Mouse (Mus musculus) liver, adult 2 months (tissue): ENCODE data around the gene Prss33. TPM values are rescaled to one million over a fixed set of nuclear protein-coding genes. Genes with fewer than 3 reads are reported as not detected.
"Not testable (repeated sequence)": the region's sequence is repeated elsewhere in the genome, so short reads cannot be mapped to it uniquely, and the experiment has no call there.

Experiments
- DNase-seq: peaks from one replicate; pipeline ENCODE4 v3.0.0-alpha.2; 2011; ENCODE audit warnings: low read depth, low spot score; ENCODE audit errors: extremely low read depth
- H3K27ac ChIP-seq: fragments of 200-500 bp; replicated peaks from 2 replicates; pipeline ENCODE4 v1.5.1; 2012; ENCODE audit warnings: low read depth, mild to moderate bottlenecking, control low read depth, inconsistent platforms, low read length; ENCODE audit not compliant: insufficient read depth
- H3K27me3 ChIP-seq: fragments of 200-500 bp; 2 replicates; pipeline ENCODE4 v1.6.1; 2012; ENCODE audit warnings: mild to moderate bottlenecking, moderate library complexity, low read length, inconsistent platforms; ENCODE audit not compliant: control insufficient read depth, insufficient read depth
- H3K36me3 ChIP-seq: fragments of 200-500 bp; 2 replicates; pipeline ENCODE4 v1.6.1; 2012; ENCODE audit warnings: low read length, inconsistent platforms; ENCODE audit not compliant: control insufficient read depth, insufficient read depth
- H3K4me1 ChIP-seq: fragments of 200-500 bp; 2 replicates; pipeline ENCODE4 v1.6.1; 2011; ENCODE audit warnings: low read length; ENCODE audit not compliant: control insufficient read depth, insufficient read depth
- H3K4me3 ChIP-seq: fragments of 200-500 bp; 2 replicates; pipeline ENCODE4 v1.5.1; 2011; ENCODE audit warnings: low read depth, mild to moderate bottlenecking, control low read depth, low read length, moderate library complexity; ENCODE audit not compliant: insufficient read depth
- H3K79me2 ChIP-seq: fragments of 200-500 bp; 2 replicates; pipeline ENCODE4 v1.6.1; 2012; ENCODE audit warnings: inconsistent platforms, mild to moderate bottlenecking, low read length, moderate library complexity; ENCODE audit not compliant: control insufficient read depth, insufficient read depth
- H3K9ac ChIP-seq: fragments of 200-500 bp; 2 replicates; pipeline ENCODE4 v1.6.1; 2012; ENCODE audit warnings: low read depth, mild to moderate bottlenecking, control low read depth, inconsistent platforms, low read length
- CTCF ChIP-seq: fragments of 200-500 bp; IDR thresholded peaks from 2 replicates; pipeline ENCODE4 v1.5.1; 2011; ENCODE audit warnings: low read depth, low read length, control low read depth
- POLR2A ChIP-seq: fragments of 200-500 bp; IDR thresholded peaks from 2 replicates; pipeline ENCODE4 v1.6.1; 2011; ENCODE audit warnings: low read length, control low read depth; ENCODE audit not compliant: insufficient read depth; ENCODE audit errors: extremely low read depth
- WGBS: fragments of 180-500 bp; shearing (Covaris S2); methylation state at CpG from one replicate; pipeline ENCODE4 v1.1.7; 2018; 5-methylcytosine and 5-hydroxymethylcytosine counted together
- polyA plus RNA-seq: library from polyadenylated mRNA; depleted of rRNA; stranded (reverse); fragments of >200 nt; gene quantifications from 2 replicates; pipeline ENCODE4 v1.2.3, GENCODE M21; 2012; rRNA removed
- total RNA-seq: library from RNA; depleted of rRNA; stranded (reverse); fragments of >200 nt; gene quantifications from 2 replicates; pipeline ENCODE4 v1.2.3, GENCODE M21; 2014; rRNA removed

The Prss33 gene
- total RNA-seq: not detected in 2 replicates
- polyA plus RNA-seq: not detected in 2 replicates

DNA sequence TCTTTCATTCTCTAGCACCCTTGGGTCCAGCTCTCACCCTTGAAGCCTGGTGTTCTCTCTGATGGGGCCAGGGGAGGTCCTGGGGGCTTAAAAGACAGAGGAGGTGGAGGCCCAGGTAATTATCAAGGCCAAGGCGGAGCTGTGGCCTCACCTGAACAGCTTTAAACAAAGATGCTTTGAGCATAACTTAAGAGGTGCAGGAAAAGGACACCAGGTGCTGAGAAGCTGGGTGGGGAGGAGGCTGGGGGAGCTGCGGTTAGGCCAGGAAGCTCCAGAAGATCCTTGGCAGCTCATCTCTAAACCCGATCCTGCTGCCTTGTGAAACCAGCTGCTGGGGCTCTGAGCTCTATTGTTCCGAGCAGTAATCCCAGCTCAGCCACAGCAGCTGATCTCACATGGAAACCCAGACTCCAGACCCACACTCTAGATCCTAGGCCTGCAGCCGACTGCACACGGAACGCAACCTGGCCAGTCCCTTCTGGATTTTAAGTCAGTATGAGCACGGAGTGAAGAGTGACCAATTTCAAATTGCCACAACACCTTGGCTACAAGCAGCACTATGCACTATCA lies at the start of gene Prss33:
Gene Prss33, minus strand, starts transcription at position 51 of the 570 bp plus-strand sequence.
- Histone ChIP-seq H3K27me3 (peaks cover 3% of the 10 kb centered on the region; the same call in 1 of the 2 replicates), H3K27ac (no peak within 1 kb of the TSS), H3K4me1 (no peaks in the 10 kb centered on the region), H3K79me2 (no peaks in the 10 kb centered on the region), H3K4me3 (no peak within 1 kb of the TSS), H3K9ac (no peak within 1 kb of the TSS), H3K36me3 (no peaks in the 10 kb centered on the region)
- no peak for DNase-seq
- TF ChIP-seq CTCF (no peak), POLR2A (no peak)
- WGBS: 91% methylated on average over 8 of the region's 8 CpGs

DNA sequence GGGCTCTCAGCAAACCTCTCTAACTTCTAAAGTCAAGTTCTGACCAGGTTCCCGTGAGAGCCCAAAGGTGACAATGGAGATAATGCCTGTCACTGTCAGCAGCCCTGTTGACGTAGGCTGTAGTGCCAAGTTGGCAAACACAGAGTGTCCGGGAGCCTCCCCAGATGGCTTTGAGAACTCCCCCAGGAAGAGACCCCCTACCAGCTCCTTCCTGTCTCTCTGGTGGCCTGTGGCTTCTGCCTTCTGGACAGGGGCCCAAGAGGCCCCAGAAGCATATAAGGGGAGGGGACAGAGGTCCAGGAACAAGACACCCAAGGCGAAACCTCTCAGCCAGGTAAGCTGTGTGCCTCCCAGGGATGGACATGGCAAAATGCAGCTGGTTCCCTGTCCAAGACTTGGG lies 44.7 kb upstream of the Prss33 start, which contains the start of the genes Dcpp1 and Dcpp2:
Gene Dcpp1, plus strand, starts transcription at position 301 of the 400 bp plus-strand sequence.
Gene Dcpp2, plus strand, starts transcription at position 305 of the 400 bp plus-strand sequence.
- 57% methylated on average over 4 of the region's 4 CpGs for WGBS
- not testable (repeated sequence) for DNase-seq, H3K27ac ChIP-seq, H3K4me3 ChIP-seq, H3K27me3 ChIP-seq, H3K79me2 ChIP-seq, H3K36me3 ChIP-seq, H3K4me1 ChIP-seq, H3K9ac ChIP-seq

DNA sequence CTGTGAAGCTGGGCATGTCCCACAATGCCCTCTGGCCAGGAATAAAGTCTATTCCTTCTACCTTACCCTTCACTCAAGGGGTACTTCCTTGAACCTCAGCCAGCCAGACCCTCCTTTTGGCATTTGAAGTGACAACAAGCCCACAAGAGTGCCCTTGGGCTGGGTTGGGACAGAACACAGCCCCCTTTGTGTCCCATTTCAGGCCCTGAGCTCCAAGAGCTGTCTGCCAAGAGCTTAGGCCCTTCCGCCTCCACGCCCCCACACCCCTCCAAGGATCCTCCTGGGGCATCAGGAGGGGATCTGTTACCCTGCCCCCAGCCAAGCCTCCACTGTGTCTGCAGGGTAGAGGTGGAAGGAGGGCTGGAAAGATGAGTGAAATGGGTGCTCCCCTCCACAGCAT lies 41.3 kb upstream of the Prss33 start:
- WGBS: 100% methylated on average over 2 of the region's 2 CpGs
- no peak overlapping the region for H3K4me3 ChIP-seq
- H3K27ac ChIP-seq: no peak overlapping the region
- DNase-seq: no peak
- H3K36me3 ChIP-seq: no peaks in the 10 kb centered on the region
- H3K79me2 ChIP-seq: no peaks in the 10 kb centered on the region
- no peak overlapping the region for H3K9ac ChIP-seq
- no peaks in the 10 kb centered on the region for H3K4me1 ChIP-seq
- H3K27me3 ChIP-seq: no peaks in the 10 kb centered on the region
- no peak for TF ChIP-seq CTCF
- TF ChIP-seq POLR2A: no peak

DNA sequence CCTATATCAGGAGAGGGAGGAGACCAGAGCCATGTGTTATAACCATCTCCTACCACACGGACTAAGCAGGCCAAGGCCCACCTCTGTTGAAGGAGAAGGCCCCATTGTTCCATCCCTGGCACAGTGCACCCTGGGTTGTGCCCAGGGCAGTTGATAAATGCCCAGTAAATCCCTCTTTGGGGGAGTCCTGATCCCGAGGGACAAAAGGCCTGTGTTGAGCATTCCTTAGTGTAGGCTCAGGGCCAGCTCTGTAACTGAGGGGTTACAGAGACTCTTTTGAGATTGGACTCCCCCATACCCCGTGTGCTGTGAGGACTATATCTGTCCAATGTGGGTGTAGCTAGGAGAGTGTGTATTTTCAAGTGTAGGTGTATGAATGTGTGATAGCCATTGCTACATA lies 40.9 kb upstream of the Prss33 start:
- H3K4me1 ChIP-seq: no peaks in the 10 kb centered on the region
- DNase-seq: no peak
- no peak overlapping the region for H3K4me3 ChIP-seq
- no peaks in the 10 kb centered on the region for H3K27me3 ChIP-seq
- H3K27ac ChIP-seq: no peak overlapping the region
- H3K9ac ChIP-seq: no peak overlapping the region
- TF ChIP-seq POLR2A (no peak), CTCF (no peak)
- no peaks in the 10 kb centered on the region for H3K36me3 ChIP-seq
- 68% methylated on average over 3 of the region's 3 CpGs for WGBS
- H3K79me2 ChIP-seq: no peaks in the 10 kb centered on the region

DNA sequence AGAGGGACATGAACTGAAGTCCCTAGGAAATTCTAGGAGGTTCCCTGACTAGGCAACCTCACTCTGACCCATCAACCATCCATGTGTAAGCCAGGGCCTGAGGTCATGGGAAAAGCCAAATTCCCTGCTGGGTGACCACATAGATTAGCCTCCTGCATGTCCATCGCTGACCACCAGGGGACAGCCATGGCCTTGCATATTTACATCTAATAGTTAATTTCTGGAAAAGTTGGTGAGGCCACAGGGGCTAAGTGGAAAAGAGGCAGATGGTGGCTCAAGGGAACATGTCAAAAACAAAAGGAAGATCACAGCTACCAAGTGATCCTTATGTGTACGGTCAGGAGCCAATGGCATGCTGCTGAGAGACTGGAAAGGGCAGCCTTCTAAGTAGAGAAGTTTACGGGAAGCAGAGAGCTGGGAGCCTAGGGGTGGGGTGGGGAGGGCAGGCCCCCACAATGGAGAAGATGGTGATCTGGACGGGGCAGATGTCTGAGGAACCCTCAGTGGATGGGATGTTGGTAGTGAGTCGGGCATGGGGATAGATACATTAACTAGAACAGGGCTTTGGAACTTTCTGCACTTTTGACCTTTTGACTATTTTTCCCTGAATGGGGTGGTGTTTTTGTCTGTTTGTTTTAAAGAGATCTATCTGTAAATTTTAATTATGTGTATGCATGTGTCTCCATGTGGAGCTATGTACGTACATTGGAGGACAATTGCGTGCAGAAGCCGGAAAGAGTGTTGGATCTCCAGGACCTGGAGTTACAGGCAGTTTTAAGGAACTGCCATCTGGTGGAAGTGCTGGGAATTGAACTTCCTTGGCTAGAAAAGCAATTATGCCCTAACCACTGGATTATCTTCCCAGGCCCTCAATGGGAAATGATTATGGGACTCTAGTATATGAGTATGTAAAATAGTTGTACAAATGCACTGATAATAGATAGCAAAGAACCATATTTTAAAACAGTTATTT lies 38.3 kb upstream of the Prss33 start:
- no peaks in the 10 kb centered on the region for H3K27me3 ChIP-seq
- no peak overlapping the region for H3K4me3 ChIP-seq
- WGBS: 39% methylated on average over 8 of the region's 8 CpGs
- no peaks in the 10 kb centered on the region for H3K79me2 ChIP-seq
- H3K9ac ChIP-seq: no peak overlapping the region
- DNase-seq: peak; percentile 48
- H3K36me3 ChIP-seq: no peaks in the 10 kb centered on the region
- H3K4me1 ChIP-seq: no peaks in the 10 kb centered on the region
- TF ChIP-seq CTCF (peak; percentile 82), POLR2A (no peak)
- H3K27ac ChIP-seq: no peak overlapping the region

DNA sequence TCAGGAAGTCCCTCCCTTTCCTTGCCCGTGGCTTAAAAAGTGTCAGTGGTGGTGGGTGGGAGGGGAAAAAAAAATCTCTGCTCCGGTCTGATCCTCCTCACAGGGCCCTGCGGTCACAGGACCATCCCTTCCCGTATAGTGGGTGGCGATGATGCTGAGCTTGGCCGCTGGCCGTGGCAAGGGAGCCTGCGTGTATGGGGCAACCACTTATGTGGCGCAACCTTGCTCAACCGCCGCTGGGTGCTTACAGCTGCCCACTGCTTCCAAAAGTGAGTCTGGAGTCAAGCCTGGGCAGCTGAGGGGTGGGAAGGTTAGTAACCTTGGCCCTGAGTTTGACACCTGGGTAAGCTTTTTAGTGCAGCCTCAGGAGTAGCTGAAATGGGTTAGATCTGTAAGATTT lies 32.7 kb upstream of the Prss33 start:
- 85% methylated on average over 11 of the region's 11 CpGs for WGBS
- Histone ChIP-seq H3K27ac (no peak overlapping the region), H3K4me3 (no peak overlapping the region), H3K9ac (no peak overlapping the region), H3K79me2 (no peaks in the 10 kb centered on the region), H3K4me1 (no peaks in the 10 kb centered on the region), H3K36me3 (no peaks in the 10 kb centered on the region), H3K27me3 (no peaks in the 10 kb centered on the region)
- DNase-seq: no peak
- TF ChIP-seq POLR2A (no peak), CTCF (no peak)
